Mouse (Mus musculus) kidney, postnatal 4 days (tissue): Measurements from ENCODE around the gene Zkscan1.
"Not testable (repeated sequence)": the region's sequence is repeated elsewhere in the genome, so short reads cannot be mapped to it uniquely, and the experiment has no call there.

Experiments used
- DNase-seq, 2 experiments: peaks; one replicate each; pipeline ENCODE4 v3.0.0; 2021; ENCODE audit warnings: mixed read lengths in 2 of 2

Gene Zkscan1

GRCm38 (mm10) chr5:138084996-138085395 lies at the start of gene Zkscan1:
TSS of gene Zkscan1 (plus strand) at chr5:138085084.
- DNase-seq: peak; percentile 78 to 85

- DNase-seq: not testable (repeated sequence)
These were observed 32.0 kb upstream of the Zkscan1 start, which contains the start of gene Smok3c for GRCm38 (mm10) chr5:138052894-138053293. TSS of gene Smok3c (plus strand) at chr5:138053194.

- no peak for DNase-seq
These were observed 11.1 kb upstream of the Zkscan1 start for GRCm38 (mm10) chr5:138073803-138074202.

DNA sequence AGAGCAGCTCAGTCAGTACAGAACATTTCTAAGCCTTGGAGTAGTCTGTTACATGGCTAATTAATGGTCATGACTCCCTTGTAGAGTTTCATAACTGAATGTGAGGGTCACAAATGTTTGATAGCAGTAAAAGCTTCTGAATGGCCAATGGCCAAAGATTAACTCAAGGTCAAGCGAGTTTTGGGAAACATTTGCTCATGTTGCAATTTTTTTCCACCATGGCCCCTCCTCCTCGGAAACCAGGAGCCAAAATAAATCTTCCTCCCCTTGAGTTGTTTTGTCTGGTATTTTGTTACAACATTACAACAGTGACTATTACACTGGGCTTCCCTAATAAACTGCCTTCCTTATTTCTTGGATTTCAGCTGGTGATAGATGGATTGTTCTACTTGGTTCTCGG lies 9.2 kb upstream of the Zkscan1 start:
- no peak for DNase-seq

DNA sequence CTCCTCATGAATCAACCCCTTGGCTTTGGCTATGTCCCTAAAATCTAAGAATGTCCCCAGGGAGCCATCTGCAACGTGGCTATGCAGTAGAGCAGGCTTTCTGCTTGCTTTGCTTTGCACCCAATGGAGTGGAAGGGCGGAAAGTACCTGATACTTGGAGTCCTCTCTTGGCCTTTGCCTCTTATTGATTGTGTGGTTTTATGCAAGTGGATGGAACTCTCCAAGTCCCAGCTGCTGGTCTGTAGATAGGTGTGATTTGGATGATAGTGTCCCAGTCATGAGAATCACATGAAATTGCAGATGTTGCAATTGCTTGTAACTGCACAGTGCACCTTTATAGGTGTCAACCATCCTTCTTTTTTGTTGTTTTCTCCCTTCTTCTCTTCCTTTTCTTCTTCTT lies 8.7 kb upstream of the Zkscan1 start:
- DNase-seq: no peak

DNA sequence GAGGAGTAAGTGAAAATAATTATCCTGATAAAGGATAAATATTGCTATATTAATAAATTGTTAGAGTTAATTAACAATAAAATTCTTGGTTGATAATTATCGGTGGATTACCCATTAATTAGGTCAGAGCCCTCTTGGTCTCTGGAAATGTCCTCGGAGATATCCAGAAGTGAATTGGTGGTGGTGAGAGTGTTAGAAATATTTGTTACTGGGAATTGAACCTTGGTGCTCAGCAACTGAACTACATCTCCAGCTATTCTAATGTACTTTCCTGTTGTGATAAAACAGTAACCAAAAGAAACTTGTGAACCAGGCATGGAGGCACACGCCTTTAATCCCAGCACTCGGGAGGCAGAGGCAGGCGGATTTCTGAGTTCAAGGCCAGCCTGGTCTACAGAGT lies 4.4 kb upstream of the Zkscan1 start:
- DNase-seq: no peak

GRCm38 (mm10) chr5:138081446-138081845 lies 3.4 kb upstream of the Zkscan1 start:
- DNase-seq: no peak

DNA sequence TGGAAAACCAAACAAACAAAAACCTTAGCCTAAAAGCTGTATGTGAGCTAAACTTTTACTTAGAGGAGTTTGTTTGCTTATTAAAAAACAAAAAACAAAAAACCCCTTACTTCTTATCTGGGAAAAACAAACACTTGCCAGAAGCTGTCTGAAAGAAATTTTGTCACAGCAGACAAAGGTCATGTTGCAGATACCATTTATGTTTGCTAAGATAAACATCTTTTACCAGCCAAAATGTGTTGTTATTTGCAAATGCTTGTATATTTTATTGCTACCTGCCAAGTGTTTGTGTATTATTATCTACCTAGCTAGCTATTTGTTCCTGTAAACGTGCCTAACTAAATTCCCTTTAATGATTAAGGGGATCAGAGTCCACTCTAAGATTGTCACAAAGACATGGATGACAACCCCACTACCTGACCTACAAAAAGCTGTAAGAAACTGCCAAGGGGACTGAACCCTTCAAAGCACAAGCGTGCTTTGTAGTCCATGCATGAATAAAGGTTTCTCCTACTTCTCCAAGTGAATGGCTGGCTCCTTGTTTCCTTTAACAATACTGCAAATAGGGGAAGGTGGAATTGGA lies 1.5 kb upstream of the Zkscan1 start:
- DNase-seq: no peak

DNA sequence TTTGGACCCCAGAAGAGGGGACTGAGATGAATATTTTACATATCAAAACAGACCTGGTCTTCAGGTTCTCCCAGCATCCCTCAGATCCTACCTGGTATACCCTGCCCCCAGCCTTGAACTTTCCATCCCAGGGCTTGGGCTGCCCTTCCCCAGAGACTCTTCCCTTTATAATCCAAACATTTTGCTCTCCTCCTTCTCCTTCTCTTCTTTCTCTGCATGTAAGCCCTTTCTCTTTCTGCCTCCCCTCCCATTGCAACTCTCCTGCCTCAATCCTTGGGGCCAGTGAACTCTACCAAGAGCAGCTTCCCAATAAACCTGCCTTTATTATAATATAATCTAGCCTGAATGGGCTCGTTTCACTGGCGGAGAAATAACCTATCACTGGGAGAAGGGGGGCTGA lies 948 bp upstream of the Zkscan1 start:
- no peak for DNase-seq

- DNase-seq: no peak
These were observed 377 bp upstream of the Zkscan1 start for GRCm38 (mm10) chr5:138084507-138084906.

DNA sequence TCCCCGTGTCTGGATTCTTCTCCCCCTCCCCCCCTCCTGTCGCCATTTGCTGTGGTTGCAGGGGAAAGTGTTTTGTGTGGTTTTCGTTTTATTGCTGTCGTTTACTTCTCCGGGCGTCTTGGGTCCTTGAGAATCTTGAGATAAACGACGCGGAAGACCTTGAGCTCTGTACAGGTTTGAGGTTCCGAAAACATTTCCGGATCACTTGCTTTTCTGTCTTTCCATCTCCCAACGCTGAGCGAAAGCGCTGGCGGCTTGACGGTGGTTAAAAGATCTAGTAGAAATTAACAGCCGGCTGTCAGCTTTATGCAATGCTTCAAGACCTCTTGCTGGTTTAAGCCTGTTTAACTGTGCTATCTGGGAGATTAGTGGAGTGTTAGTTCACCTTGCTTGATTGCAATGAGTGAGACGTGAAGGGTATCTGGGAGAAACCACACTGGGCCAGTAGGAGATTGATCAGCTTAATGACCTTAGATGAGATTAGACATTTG lies 582 bp downstream of the Zkscan1 start:
- peak in 1 of 2 experiments; percentile 25 for DNase-seq

DNA sequence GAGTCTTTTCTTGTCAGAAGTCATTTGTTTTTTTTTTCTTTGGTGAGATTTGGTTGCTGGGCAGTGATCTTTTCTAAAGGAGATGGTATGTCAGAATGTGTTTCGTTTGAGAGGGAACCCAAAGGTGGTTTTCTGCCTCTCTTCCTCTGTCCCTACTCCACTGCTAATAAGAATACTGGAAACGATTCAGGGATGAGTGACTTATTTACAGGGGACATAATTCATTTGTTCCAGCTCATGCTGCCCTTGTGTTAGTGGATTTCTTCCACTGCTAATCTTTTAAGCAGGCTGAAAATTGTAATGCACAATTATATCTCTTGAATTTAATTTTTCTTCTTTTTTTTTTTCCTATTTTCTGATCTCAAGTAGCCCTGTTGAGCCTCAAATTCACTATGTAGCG lies 2.0 kb downstream of the Zkscan1 start:
- DNase-seq: no peak

GRCm38 (mm10) chr5:138088366-138088765 lies 3.5 kb downstream of the Zkscan1 start:
- DNase-seq: peak in 1 of 2 experiments; percentile 30

- DNase-seq: peak; percentile 25 to 57
These were observed 4.2 kb downstream of the Zkscan1 start for GRCm38 (mm10) chr5:138089108-138089551.

GRCm38 (mm10) chr5:138090271-138090670 lies 5.4 kb downstream of the Zkscan1 start:
- peak; percentile 20 to 41 for DNase-seq

GRCm38 (mm10) chr5:138090737-138091136 lies 5.9 kb downstream of the Zkscan1 start:
- no peak for DNase-seq

DNA sequence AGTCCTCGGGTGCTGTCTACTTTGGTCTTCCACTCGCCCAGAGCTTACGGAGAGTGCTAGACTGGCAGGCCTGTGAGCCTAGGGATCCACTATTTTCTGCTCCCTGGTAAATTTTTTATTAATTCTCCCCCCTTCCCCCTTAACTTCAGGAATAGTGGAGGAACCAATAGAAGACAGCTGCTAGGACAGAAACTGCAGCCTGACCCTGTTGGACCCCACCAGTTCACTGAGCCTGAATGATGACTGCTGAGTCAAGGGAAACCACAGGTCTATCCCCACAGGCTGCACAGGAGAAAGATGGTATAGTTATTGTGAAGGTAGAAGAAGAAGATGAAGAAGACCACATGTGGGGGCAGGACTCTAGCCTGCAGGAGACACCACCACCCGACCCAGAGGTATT lies 7.9 kb downstream of the Zkscan1 start:
- no peak for DNase-seq

DNA sequence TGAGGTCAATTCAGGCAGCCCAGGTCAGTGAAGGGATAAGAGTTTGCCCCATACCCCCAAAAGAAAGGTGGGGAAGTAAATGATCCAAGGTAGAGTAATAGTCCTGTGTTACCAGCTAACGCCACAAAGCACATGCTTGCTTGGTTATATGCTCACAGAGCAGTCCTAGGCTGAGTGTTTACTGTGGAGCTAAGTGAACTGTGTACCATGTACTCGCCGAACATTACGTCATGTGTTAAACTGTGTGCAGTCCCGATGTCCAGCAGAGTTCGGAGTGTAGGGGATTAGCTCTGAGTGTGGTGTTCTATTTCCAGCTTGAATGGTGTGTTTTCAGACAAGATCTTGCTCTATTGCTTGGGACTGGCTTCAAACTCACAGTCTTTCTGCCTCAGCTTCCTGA lies 9.6 kb downstream of the Zkscan1 start:
- DNase-seq: no peak

GRCm38 (mm10) chr5:138104976-138105375 lies 20.1 kb downstream of the Zkscan1 start:
- DNase-seq: no peak

DNA sequence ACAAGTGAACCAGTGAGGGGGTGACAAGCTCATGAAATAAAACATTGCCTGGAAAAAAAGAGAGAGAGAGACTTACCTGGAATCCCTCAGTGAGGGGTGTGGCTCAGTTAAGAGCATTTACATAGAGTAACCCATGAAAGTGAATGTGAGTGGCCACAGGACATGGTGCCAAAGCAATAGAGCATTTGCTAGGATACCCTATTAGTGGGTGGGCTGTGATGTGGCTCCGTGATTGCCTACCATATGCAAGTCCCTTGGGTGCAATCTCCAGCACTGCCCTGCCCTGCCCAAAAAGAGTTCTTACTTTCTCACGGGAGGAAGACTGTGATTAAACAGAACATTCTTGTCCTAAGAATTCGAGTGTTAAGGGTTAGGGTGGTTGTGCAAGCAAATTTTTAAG lies 22.2 kb downstream of the Zkscan1 start:
- no peak for DNase-seq

DNA sequence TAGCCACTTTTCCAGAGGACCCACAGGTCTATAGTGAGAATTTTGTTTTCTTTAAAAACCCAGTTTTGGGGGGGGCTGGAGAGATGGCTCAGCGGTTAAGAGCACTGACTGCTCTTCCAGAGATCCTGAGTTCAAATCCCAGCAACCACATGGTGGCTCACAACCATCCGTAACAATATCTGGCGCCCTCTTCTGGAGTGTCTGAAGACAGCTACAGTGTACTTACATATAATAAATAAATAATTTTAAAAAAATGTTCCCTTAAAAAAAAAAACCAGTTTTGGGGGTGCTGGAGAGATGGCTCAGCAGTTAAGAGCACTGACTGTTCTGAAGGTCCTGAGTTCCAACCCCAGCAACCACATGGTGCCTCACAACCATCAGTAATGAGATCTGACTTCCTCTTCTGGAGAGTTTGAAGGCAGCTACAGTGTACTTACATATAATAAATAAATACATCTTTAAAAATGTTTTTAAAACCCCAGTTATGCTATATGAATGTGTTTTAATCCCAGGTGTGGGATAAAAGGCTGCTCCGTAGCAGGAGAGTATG lies 25.0 kb downstream of the Zkscan1 start:
- not testable (repeated sequence) for DNase-seq

DNA sequence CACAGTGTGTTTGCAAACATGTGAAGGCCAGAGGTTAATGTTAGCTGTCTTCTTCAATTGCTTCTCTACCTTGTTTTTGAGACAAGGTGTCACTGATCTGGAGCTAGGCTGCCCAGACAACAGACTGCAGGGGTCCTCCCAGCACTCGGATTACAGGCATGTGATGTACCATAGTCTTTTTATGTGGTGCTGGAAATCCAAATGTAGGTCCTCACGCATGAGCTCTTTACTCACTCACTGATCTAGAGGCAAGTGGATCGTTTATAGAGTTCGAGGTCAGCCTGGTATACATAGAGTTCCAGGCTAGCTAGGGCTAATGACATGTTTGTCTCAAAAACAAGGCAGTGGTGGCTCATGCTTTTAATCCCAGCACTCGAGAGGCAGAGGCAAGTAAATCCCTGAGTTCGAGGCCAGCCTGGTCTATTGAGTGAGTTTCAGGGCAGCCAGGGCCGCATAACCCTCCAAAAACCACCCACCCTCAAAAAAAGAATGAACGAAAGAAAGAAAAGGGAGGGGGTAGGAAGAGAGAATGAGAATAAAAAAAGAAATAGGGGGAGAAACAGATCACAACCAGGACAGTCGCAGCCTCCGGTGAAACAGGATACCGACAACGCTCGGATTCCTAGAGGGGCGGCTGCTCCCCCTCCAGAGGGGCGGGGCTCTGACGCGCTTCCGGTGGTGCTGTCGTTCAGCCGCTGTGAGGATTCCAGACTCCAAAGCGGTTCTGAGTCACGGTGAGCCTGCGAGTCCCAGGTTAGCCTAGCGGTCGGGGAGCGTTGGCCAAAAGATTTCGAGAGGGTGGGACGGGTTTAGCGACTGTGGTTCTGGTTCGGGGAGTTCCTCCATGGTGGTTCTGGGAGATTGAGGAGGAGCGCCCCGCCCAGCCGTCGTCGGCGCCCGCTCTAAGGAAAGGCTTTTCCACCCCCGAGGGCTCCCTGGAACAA lies 31.6 kb downstream of the Zkscan1 start, which contains the start of gene Zscan21:
TSS of gene Zscan21 (plus strand) at position 649 of the 944 bp plus-strand sequence.
- peak; percentile 91 to 94 for DNase-seq
